Mouse (Mus musculus): ENCODE data around the gene Tgfb2. TPM values are rescaled to one million over a fixed set of nuclear protein-coding genes. Genes with fewer than 3 reads are reported as not detected.

The Tgfb2 gene
- polyA plus RNA-seq, 1 experiment: 0.99 TPM

- Histone ChIP-seq H3K4me3 (ENCODE audit: insufficient read depth, low read depth, low read length) (no peak overlapping the region), H3K27ac (replicated peaks; ENCODE audit: low read depth, low read length) (no peak overlapping the region), H3K4me1 (ENCODE audit: control insufficient read depth, insufficient read depth, insufficient read length, low read length) (0 out of 2 replicates have a peak, but pooled peaks cover 2% of the 10 kb centered on the region)
Measured at GRCm38 (mm10) chr1:186714215-186714614, 8.4 kb upstream of the Tgfb2 start.

GRCm38 (mm10) chr1:186712802-186713471 is 7.1 kb upstream of the Tgfb2 start:
- Histone ChIP-seq H3K27ac (replicated peaks; ENCODE audit: low read depth, low read length) (no peak overlapping the region), H3K4me3 (ENCODE audit: insufficient read depth, low read depth, low read length) (no peak overlapping the region), H3K4me1 (ENCODE audit: control insufficient read depth, insufficient read depth, insufficient read length, low read length) (0 out of 2 replicates have a peak, but pooled peaks cover 2% of the 10 kb centered on the region)

- 0 out of 2 replicates have a peak, but pooled peaks cover 2% of the 10 kb centered on the region for H3K4me1 ChIP-seq (ENCODE audit: control insufficient read depth, insufficient read depth, insufficient read length, low read length)
- H3K27ac ChIP-seq (replicated peaks; ENCODE audit: low read depth, low read length): no peak overlapping the region
- H3K4me3 ChIP-seq (ENCODE audit: insufficient read depth, low read depth, low read length): peak overlapping the region; percentile 57
Measured at GRCm38 (mm10) chr1:186705203-186705914, 430 bp downstream of the Tgfb2 start.

GRCm38 (mm10) chr1:186703980-186704701 is 1.6 kb downstream of the Tgfb2 start:
- Histone ChIP-seq H3K4me3 (ENCODE audit: insufficient read depth, low read depth, low read length) (peak overlapping the region; percentile 71), H3K27ac (replicated peaks; ENCODE audit: low read depth, low read length) (no peak overlapping the region), H3K4me1 (ENCODE audit: control insufficient read depth, insufficient read depth, insufficient read length, low read length) (no peaks in the 10 kb centered on the region)

GRCm38 (mm10) chr1:186703256-186703979 is 2.4 kb downstream of the Tgfb2 start:
- peak overlapping the region; percentile 71 for H3K4me3 ChIP-seq (ENCODE audit: insufficient read depth, low read depth, low read length)
- H3K27ac ChIP-seq (replicated peaks; ENCODE audit: low read depth, low read length): no peak overlapping the region
- no peaks in the 10 kb centered on the region for H3K4me1 ChIP-seq (ENCODE audit: control insufficient read depth, insufficient read depth, insufficient read length, low read length)

GRCm38 (mm10) chr1:186702391-186703255 is 3.2 kb downstream of the Tgfb2 start:
- H3K4me1 ChIP-seq (ENCODE audit: control insufficient read depth, insufficient read depth, insufficient read length, low read length): no peaks in the 10 kb centered on the region
- no peak overlapping the region for H3K27ac ChIP-seq (replicated peaks; ENCODE audit: low read depth, low read length)
- H3K4me3 ChIP-seq (ENCODE audit: insufficient read depth, low read depth, low read length): peak overlapping the region; percentile 38

- Histone ChIP-seq H3K27ac (replicated peaks; ENCODE audit: low read depth, low read length) (no peak overlapping the region), H3K4me3 (ENCODE audit: insufficient read depth, low read depth, low read length) (no peak overlapping the region), H3K4me1 (ENCODE audit: control insufficient read depth, insufficient read depth, insufficient read length, low read length) (no peaks in the 10 kb centered on the region)
Measured at GRCm38 (mm10) chr1:186701206-186701905, 4.4 kb downstream of the Tgfb2 start.

GRCm38 (mm10) chr1:186700496-186700895 is 5.3 kb downstream of the Tgfb2 start:
- Histone ChIP-seq H3K27ac (replicated peaks; ENCODE audit: low read depth, low read length) (no peak overlapping the region), H3K4me3 (ENCODE audit: insufficient read depth, low read depth, low read length) (no peak overlapping the region), H3K4me1 (ENCODE audit: control insufficient read depth, insufficient read depth, insufficient read length, low read length) (no peaks in the 10 kb centered on the region)

GRCm38 (mm10) chr1:186698583-186699338 is 7.0 kb downstream of the Tgfb2 start:
- Histone ChIP-seq H3K27ac (replicated peaks; ENCODE audit: low read depth, low read length) (no peak overlapping the region), H3K4me1 (ENCODE audit: control insufficient read depth, insufficient read depth, insufficient read length, low read length) (no peaks in the 10 kb centered on the region), H3K4me3 (ENCODE audit: insufficient read depth, low read depth, low read length) (no peak overlapping the region)

GRCm38 (mm10) chr1:186696231-186696630 is 9.6 kb downstream of the Tgfb2 start:
- no peak overlapping the region for H3K27ac ChIP-seq (replicated peaks; ENCODE audit: low read depth, low read length)
- no peaks in the 10 kb centered on the region for H3K4me1 ChIP-seq (ENCODE audit: control insufficient read depth, insufficient read depth, insufficient read length, low read length)
- no peak overlapping the region for H3K4me3 ChIP-seq (ENCODE audit: insufficient read depth, low read depth, low read length)

- H3K4me1 ChIP-seq (ENCODE audit: control insufficient read depth, insufficient read depth, insufficient read length, low read length): no peaks in the 10 kb centered on the region
- H3K27ac ChIP-seq (replicated peaks; ENCODE audit: low read depth, low read length): no peak overlapping the region
- no peak overlapping the region for H3K4me3 ChIP-seq (ENCODE audit: insufficient read depth, low read depth, low read length)
Measured at GRCm38 (mm10) chr1:186695361-186695760, 10.4 kb downstream of the Tgfb2 start.

- no peak overlapping the region for H3K4me3 ChIP-seq (ENCODE audit: insufficient read depth, low read depth, low read length)
- no peak overlapping the region for H3K27ac ChIP-seq (replicated peaks; ENCODE audit: low read depth, low read length)
Measured at GRCm38 (mm10) chr1:186692370-186692769, 13.4 kb downstream of the Tgfb2 start.

GRCm38 (mm10) chr1:186691708-186692107 is 14.1 kb downstream of the Tgfb2 start:
- Histone ChIP-seq H3K4me3 (ENCODE audit: insufficient read depth, low read depth, low read length) (no peak overlapping the region), H3K27ac (replicated peaks; ENCODE audit: low read depth, low read length) (no peak overlapping the region), H3K4me1 (ENCODE audit: control insufficient read depth, insufficient read depth, insufficient read length, low read length) (no peaks in the 10 kb centered on the region)

More at GRCm38 (mm10) chr1:186692370-186692769, 13.4 kb downstream of the Tgfb2 start:
- H3K4me1 ChIP-seq (ENCODE audit: control insufficient read depth, insufficient read depth, insufficient read length, low read length): no peaks in the 10 kb centered on the region
